Mouse (Mus musculus): ENCODE measurements around the gene Plk5. TPM values are rescaled to one million over a fixed set of nuclear protein-coding genes. Genes with fewer than 3 reads are reported as not detected.

The Plk5 gene
- polyA plus RNA-seq, 1 experiment, result 0.05 TPM

DNA sequence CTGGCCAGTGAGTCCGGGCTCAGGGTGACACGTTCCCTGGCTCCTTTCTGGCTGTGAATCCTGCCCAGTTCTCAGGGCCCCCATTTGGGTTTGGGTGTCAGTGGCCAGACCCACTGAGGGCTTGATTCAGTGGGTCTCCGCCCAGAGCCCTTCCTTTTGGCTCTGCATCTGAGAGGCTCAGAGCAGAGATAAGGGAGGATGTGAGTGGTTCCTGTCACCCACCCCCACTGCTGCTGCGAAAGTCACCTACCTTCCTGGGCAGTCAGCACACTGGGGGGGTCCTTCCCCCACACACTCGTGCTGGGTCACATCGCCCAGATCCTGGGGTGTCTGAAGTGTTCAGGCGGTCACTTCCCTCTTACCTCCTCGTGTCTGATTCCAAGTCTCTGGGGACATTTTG is 3.5 kb upstream of the Plk5 start:
- Histone ChIP-seq H3K27me3 (ENCODE audit: control insufficient read depth, insufficient read depth, insufficient read length) (peaks cover 35% of the 10 kb centered on the region), H3K4me2 (ENCODE audit: low read depth) (no peak overlapping the region), H3K36me3 (ENCODE audit: control insufficient read depth, insufficient read depth) (no peaks in the 10 kb centered on the region), H3K4me3 (no peak overlapping the region), H3ac (ENCODE audit: control insufficient read depth, insufficient read length) (no peak overlapping the region), H3K79me2 (ENCODE audit: control insufficient read depth, insufficient read depth) (no peaks in the 10 kb centered on the region)
- TF ChIP-seq USF1 (IDR thresholded peaks at IDR 0.05; ENCODE audit: low read depth) (no peak), REST (IDR thresholded peaks at IDR 0.05; ENCODE audit: insufficient read depth, insufficient read length) (no peak), MYOG (IDR thresholded peaks at IDR 0.05; ENCODE audit: control insufficient read depth in 1 of 3, insufficient read depth in 1 of 3, insufficient read length in 2 of 3, low read depth in 2 of 3) (no peak), E2F4 (IDR thresholded peaks at IDR 0.05; ENCODE audit: insufficient read depth) (no peak), TCF3 (IDR thresholded peaks at IDR 0.05; ENCODE audit: insufficient read length, low read depth) (no peak), MYOD1 (IDR thresholded peaks at IDR 0.05; ENCODE audit: control insufficient read depth in 1 of 3, insufficient read length in 2 of 3, low read depth in 2 of 3) (no peak), POLR2A (IDR thresholded peaks at IDR 0.05; ENCODE audit: insufficient read length, low read depth) (no peak), SRF (IDR thresholded peaks at IDR 0.05; ENCODE audit: control insufficient read depth, insufficient read length, low read depth) (no peak), TCF12 (IDR thresholded peaks at IDR 0.05; ENCODE audit: insufficient read depth, poor library complexity, severe bottlenecking) (no peak), CEBPB (IDR thresholded peaks at IDR 0.05; ENCODE audit: insufficient read depth, poor library complexity, severe bottlenecking) (no peak), MAX (IDR thresholded peaks at IDR 0.05; ENCODE audit: low read depth) (no peak)

DNA sequence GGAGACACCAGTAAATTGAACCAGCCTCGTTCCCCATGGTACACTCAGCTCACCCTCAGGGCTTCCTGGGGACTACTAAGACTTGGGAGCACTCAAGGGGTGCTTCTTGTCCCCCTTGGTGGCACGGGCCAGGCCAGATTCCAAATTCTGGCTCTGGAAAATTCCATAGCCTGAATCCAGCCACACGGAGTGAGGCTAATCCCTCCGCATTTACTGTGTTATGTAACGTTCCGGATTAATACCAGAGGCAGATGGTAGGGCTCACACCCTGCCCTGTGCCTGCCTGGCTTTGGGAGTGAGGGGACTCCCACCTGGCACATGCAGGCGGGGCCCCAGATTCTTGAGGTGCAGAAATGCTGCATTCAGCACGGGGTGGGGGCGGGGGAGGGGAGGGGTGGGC is 828 bp upstream of the Plk5 start:
- no peak for TF ChIP-seq E2F4 (IDR thresholded peaks at IDR 0.05; ENCODE audit: insufficient read depth)
- no peak for TF ChIP-seq SRF (IDR thresholded peaks at IDR 0.05; ENCODE audit: control insufficient read depth, insufficient read length, low read depth)
- TF ChIP-seq MYOG (IDR thresholded peaks at IDR 0.05; ENCODE audit: control insufficient read depth in 1 of 3, insufficient read depth in 1 of 3, insufficient read length in 2 of 3, low read depth in 2 of 3), result no peak
- no peak for TF ChIP-seq CEBPB (IDR thresholded peaks at IDR 0.05; ENCODE audit: insufficient read depth, poor library complexity, severe bottlenecking)
- TF ChIP-seq TCF3 (IDR thresholded peaks at IDR 0.05; ENCODE audit: insufficient read length, low read depth), result no peak
- TF ChIP-seq MAX (IDR thresholded peaks at IDR 0.05; ENCODE audit: low read depth), result no peak
- no peak for TF ChIP-seq MYOD1 (IDR thresholded peaks at IDR 0.05; ENCODE audit: control insufficient read depth in 1 of 3, insufficient read length in 2 of 3, low read depth in 2 of 3)
- TF ChIP-seq TCF12 (IDR thresholded peaks at IDR 0.05; ENCODE audit: insufficient read depth, poor library complexity, severe bottlenecking), result no peak
- Histone ChIP-seq H3K36me3 (ENCODE audit: control insufficient read depth, insufficient read depth) (no peaks in the 10 kb centered on the region), H3ac (ENCODE audit: control insufficient read depth, insufficient read length) (no peak overlapping the region), H3K79me2 (ENCODE audit: control insufficient read depth, insufficient read depth) (no peaks in the 10 kb centered on the region), H3K4me3 (no peak overlapping the region), H3K4me2 (ENCODE audit: low read depth) (no peak overlapping the region), H3K27me3 (ENCODE audit: control insufficient read depth, insufficient read depth, insufficient read length) (peaks cover 62% of the 10 kb centered on the region)

GRCm38 (mm10) chr10:80356737-80357136 is 478 bp downstream of the Plk5 start:
- Histone ChIP-seq H3K27me3 (ENCODE audit: control insufficient read depth, insufficient read depth, insufficient read length) (peaks cover 71% of the 10 kb centered on the region), H3K4me2 (ENCODE audit: low read depth) (no peak overlapping the region), H3K79me2 (ENCODE audit: control insufficient read depth, insufficient read depth) (no peaks in the 10 kb centered on the region), H3K4me3 (no peak overlapping the region), H3ac (ENCODE audit: control insufficient read depth, insufficient read length) (no peak overlapping the region), H3K36me3 (ENCODE audit: control insufficient read depth, insufficient read depth) (no peaks in the 10 kb centered on the region)
- TF ChIP-seq TCF3 (IDR thresholded peaks at IDR 0.05; ENCODE audit: insufficient read length, low read depth) (no peak), TCF12 (IDR thresholded peaks at IDR 0.05; ENCODE audit: insufficient read depth, poor library complexity, severe bottlenecking) (no peak), REST (IDR thresholded peaks at IDR 0.05; ENCODE audit: insufficient read depth, insufficient read length) (no peak)

DNA sequence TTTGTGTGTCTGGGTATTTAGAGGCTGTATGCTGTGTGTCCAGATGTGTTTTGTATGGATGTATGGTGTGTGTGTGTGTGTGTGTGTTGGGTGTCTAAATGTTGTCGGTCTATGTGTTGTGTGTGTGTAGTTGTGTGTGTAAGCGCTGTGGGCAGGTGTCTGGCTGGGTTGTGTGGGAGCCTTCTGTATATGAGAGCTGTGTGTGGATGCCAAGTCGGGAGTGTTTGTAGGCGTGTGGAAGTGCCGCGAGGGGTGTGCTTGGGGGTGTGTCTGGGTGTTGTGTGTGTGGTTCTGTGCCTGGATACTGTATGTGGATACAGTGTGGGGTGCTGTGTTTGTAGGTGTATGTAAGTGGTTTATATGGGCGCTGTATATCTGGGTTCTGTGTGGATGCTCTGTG is 1.1 kb downstream of the Plk5 start:
- H3K79me2 ChIP-seq (ENCODE audit: control insufficient read depth, insufficient read depth), result no peaks in the 10 kb centered on the region
- no peak overlapping the region for H3K4me3 ChIP-seq
- H3K27me3 ChIP-seq (ENCODE audit: control insufficient read depth, insufficient read depth, insufficient read length), result peaks cover 71% of the 10 kb centered on the region

DNA sequence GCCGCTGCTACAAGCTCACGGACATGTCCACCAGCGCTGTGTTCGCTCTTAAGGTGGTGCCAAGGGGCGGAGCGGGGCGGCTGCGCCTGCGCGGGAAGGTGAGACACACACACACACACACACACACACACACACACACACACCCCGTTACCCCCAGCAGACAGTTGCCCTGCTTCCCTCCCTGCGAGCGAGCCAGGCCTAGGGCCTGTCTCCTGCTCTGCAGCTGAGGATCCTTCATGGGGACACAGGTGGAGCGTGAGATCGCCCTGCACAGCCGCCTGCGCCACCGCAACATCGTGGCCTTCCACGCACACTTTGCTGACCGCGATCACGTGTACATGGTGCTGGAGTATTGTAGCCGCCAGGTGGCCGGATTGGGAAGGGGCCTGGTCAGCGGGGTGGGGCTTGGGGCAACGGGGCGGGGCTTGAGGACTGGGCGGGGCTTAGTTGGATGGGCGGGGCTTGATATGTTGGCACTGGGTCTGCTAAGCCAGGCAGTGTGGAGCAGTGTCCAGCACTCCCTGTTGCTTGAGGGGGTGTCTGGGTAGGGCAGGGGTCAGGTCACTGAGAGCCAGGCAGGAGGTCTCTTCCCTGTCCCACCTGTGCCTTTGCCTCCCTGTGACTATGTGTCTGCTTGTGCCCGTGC is 1.9 kb downstream of the Plk5 start:
- Histone ChIP-seq H3K4me2 (ENCODE audit: low read depth) (no peak overlapping the region), H3K36me3 (ENCODE audit: control insufficient read depth, insufficient read depth) (no peaks in the 10 kb centered on the region), H3ac (ENCODE audit: control insufficient read depth, insufficient read length) (no peak overlapping the region), H3K27me3 (ENCODE audit: control insufficient read depth, insufficient read depth, insufficient read length) (peaks cover 68% of the 10 kb centered on the region), H3K79me2 (ENCODE audit: control insufficient read depth, insufficient read depth) (no peaks in the 10 kb centered on the region), H3K4me3 (no peak overlapping the region)
- TF ChIP-seq TCF3 (IDR thresholded peaks at IDR 0.05; ENCODE audit: insufficient read length, low read depth) (no peak), REST (IDR thresholded peaks at IDR 0.05; ENCODE audit: insufficient read depth, insufficient read length) (no peak), CEBPB (IDR thresholded peaks at IDR 0.05; ENCODE audit: insufficient read depth, poor library complexity, severe bottlenecking) (no peak), USF1 (IDR thresholded peaks at IDR 0.05; ENCODE audit: low read depth) (no peak), MYOG (IDR thresholded peaks at IDR 0.05; ENCODE audit: control insufficient read depth in 1 of 3, insufficient read depth in 1 of 3, insufficient read length in 2 of 3, low read depth in 2 of 3) (no peak), MAX (IDR thresholded peaks at IDR 0.05; ENCODE audit: low read depth) (no peak), SRF (IDR thresholded peaks at IDR 0.05; ENCODE audit: control insufficient read depth, insufficient read length, low read depth) (no peak), MYOD1 (IDR thresholded peaks at IDR 0.05; ENCODE audit: control insufficient read depth in 1 of 3, insufficient read length in 2 of 3, low read depth in 2 of 3) (no peak), TCF12 (IDR thresholded peaks at IDR 0.05; ENCODE audit: insufficient read depth, poor library complexity, severe bottlenecking) (no peak), E2F4 (IDR thresholded peaks at IDR 0.05; ENCODE audit: insufficient read depth) (no peak)

More for the DNA sequence above, 1.1 kb downstream of the Plk5 start:
- no peak overlapping the region for H3K4me2 ChIP-seq (ENCODE audit: low read depth)
- TF ChIP-seq USF1 (IDR thresholded peaks at IDR 0.05; ENCODE audit: low read depth) (no peak), MYOD1 (IDR thresholded peaks at IDR 0.05; ENCODE audit: control insufficient read depth in 1 of 3, insufficient read length in 2 of 3, low read depth in 2 of 3) (no peak), POLR2A (IDR thresholded peaks at IDR 0.05; ENCODE audit: insufficient read length, low read depth) (no peak), TCF3 (IDR thresholded peaks at IDR 0.05; ENCODE audit: insufficient read length, low read depth) (no peak)
- no peaks in the 10 kb centered on the region for H3K36me3 ChIP-seq (ENCODE audit: control insufficient read depth, insufficient read depth)
- no peak overlapping the region for H3ac ChIP-seq (ENCODE audit: control insufficient read depth, insufficient read length)

All from myocyte (in vitro differentiated cells).